Mouse (Mus musculus): ENCODE data around the gene Atf7ip. TPM values are rescaled to one million over a fixed set of nuclear protein-coding genes. Genes with fewer than 3 reads are reported as not detected.

The Atf7ip gene
- polyA plus RNA-seq (2012; fragmentation: generic; extraction: Trizol) = 10 to 100 TPM in 1 of 2 experiments, 1 to 10 TPM in 1; 2.6 to 12.7 TPM

GRCm38 (mm10) chr6:136505867-136506266 is at the start of gene Atf7ip:
Atf7ip (plus strand) TSS chr6:136506167.

Other genes with a start within 250 kb of the Atf7ip start
- gene Gm8994, start 178.6 kb upstream of the Atf7ip start, polyA plus RNA-seq (2012; fragmentation: generic; extraction: Trizol) = under 1 TPM; 0.09 to 0.12 TPM
- not detected for gene E330021D16Rik, start 90.6 kb upstream of the Atf7ip start, polyA plus RNA-seq (2012; fragmentation: generic; extraction: Trizol)
- not detected for gene Plbd1, start 155.8 kb downstream of the Atf7ip start, polyA plus RNA-seq (2012; fragmentation: generic; extraction: Trizol)

Measured in C3H10T1/2 (cell line).